ENCODE assay signal across 9 mouse cellular contexts in the genomic region with DNA sequence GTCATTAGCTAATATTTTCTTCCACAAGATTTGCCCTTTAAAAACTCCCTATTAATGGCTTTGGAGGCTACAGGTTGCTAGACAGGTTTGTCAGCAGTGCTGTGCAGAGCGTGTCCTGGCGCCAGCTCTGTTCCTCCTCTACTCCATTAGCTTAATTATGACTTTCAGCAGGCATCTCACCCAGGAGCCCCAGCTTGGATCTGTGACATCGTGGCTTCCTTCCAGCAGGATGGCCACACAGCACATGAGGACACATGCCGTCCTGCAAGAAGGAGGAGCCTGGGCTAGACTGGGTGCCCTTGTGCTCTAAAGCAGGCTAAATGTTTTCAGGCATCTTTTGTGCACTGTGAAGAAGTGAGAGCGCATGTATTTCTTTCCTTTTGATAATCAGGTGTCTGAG. TPM values are rescaled to one million over a fixed set of nuclear protein-coding genes. Genes with fewer than 3 reads are reported as not detected.
A peak's percentile ranks its signal among the peaks of the same experiment; 100 is the strongest.
DNase-seq lines count a peak whose midpoint lies in the region; ATAC-seq lines count a peak whose summit lies in the region.
"Had no signal": no experiment of that assay in that cellular context is flagged by ENCODE, and none has a peak within 500 bp of the region (broad histone marks: within the 10 kb centered on the region; RNA-seq: fewer than 3 reads in every experiment).

No protein-coding gene starts in this region.

- H3K27ac ChIP-seq in forebrain, embryonic 13.5 days, result no peak overlapping the region
- H3K27ac ChIP-seq in forebrain, embryonic 11.5 days (ENCODE audit: low read depth, low read length), result no peak overlapping the region
- no peak overlapping the region for H3K27ac ChIP-seq in neural tube, embryonic 15.5 days (replicated peaks)
- no peak overlapping the region for H3K27ac ChIP-seq in midbrain, embryonic 15.5 days
- H3K27ac ChIP-seq: macrophage had no signal

- H3K4me2 ChIP-seq in forebrain, embryonic 13.5 days, result no peak overlapping the region
- no peak overlapping the region for H3K4me2 ChIP-seq in forebrain, embryonic 11.5 days (ENCODE audit: low read depth, low read length, severe bottlenecking)
- H3K4me2 ChIP-seq in neural tube, embryonic 15.5 days, result no peak overlapping the region
- H3K4me2 ChIP-seq in midbrain, embryonic 15.5 days, result no peak overlapping the region

- peak; percentile 55; the same call in 1 of the 2 replicates for ATAC-seq in forebrain, embryonic 13.5 days
- ATAC-seq in forebrain, embryonic 11.5 days (replicated peaks; ENCODE audit: low FRiP score), result no peak
- ATAC-seq in neural tube, embryonic 15.5 days (ENCODE audit: low FRiP score), result no peak
- no peak for ATAC-seq in midbrain, embryonic 15.5 days (replicated peaks)
- no peak for ATAC-seq in activated CD4-positive, CD25-positive, alpha-beta regulatory T cell, adult 4 months

- H3K9me3 ChIP-seq in forebrain, embryonic 13.5 days (replicated peaks), result no peaks in the 10 kb centered on the region
- H3K9me3 ChIP-seq in forebrain, embryonic 11.5 days (ENCODE audit: control insufficient read depth, low read length), result no peaks in the 10 kb centered on the region
- H3K9me3 ChIP-seq in neural tube, embryonic 15.5 days (replicated peaks), result no peaks in the 10 kb centered on the region
- no peaks in the 10 kb centered on the region for H3K9me3 ChIP-seq in midbrain, embryonic 15.5 days

- H3K27me3 ChIP-seq in forebrain, embryonic 13.5 days, result no peaks in the 10 kb centered on the region
- H3K27me3 ChIP-seq in forebrain, embryonic 11.5 days (ENCODE audit: control insufficient read depth, insufficient read depth, low read length), result no peaks in the 10 kb centered on the region
- no peaks in the 10 kb centered on the region for H3K27me3 ChIP-seq in neural tube, embryonic 15.5 days (replicated peaks)
- no peaks in the 10 kb centered on the region for H3K27me3 ChIP-seq in midbrain, embryonic 15.5 days (replicated peaks)

- DNase-seq in forebrain, embryonic 11.5 days (ENCODE audit: low spot score), result no peak
- DNase-seq in urinary bladder, adult 18-20 months (ENCODE audit: low spot score in 2 of 2), result peak; percentile 8 to 11
- DNase-seq in urinary bladder, postnatal 10 days (ENCODE audit: low spot score), result no peak
- peak; percentile 50 to 53 for DNase-seq in kidney, adult 8-10 months

- 67% methylated on average over 5 of the region's 5 CpGs for WGBS in forebrain, embryonic 13.5 days
- 80% methylated on average over 5 of the region's 5 CpGs for WGBS in forebrain, embryonic 11.5 days
- WGBS in neural tube, embryonic 15.5 days, result 75% methylated on average over 5 of the region's 5 CpGs
- WGBS in midbrain, embryonic 15.5 days, result 76% methylated on average over 5 of the region's 5 CpGs

- H3K4me3 ChIP-seq in forebrain, embryonic 13.5 days, result no peak overlapping the region
- no peak overlapping the region for H3K4me3 ChIP-seq in forebrain, embryonic 11.5 days (ENCODE audit: low read depth, low read length)
- no peak overlapping the region for H3K4me3 ChIP-seq in neural tube, embryonic 15.5 days (replicated peaks)
- H3K4me3 ChIP-seq in midbrain, embryonic 15.5 days, result no peak overlapping the region

- no peaks in the 10 kb centered on the region for H3K4me1 ChIP-seq in forebrain, embryonic 13.5 days
- H3K4me1 ChIP-seq in forebrain, embryonic 11.5 days (replicated peaks; ENCODE audit: control insufficient read depth, insufficient read depth, low read length), result no peaks in the 10 kb centered on the region
- no peaks in the 10 kb centered on the region for H3K4me1 ChIP-seq in neural tube, embryonic 15.5 days
- no peaks in the 10 kb centered on the region for H3K4me1 ChIP-seq in midbrain, embryonic 15.5 days

- no peaks in the 10 kb centered on the region for H3K36me3 ChIP-seq in forebrain, embryonic 13.5 days (ENCODE audit: poor library complexity, severe bottlenecking)
- no peaks in the 10 kb centered on the region for H3K36me3 ChIP-seq in forebrain, embryonic 11.5 days (ENCODE audit: control insufficient read depth, insufficient read depth, low read length)
- H3K36me3 ChIP-seq in neural tube, embryonic 15.5 days, result no peaks in the 10 kb centered on the region
- no peaks in the 10 kb centered on the region for H3K36me3 ChIP-seq in midbrain, embryonic 15.5 days (replicated peaks)

- H3K9ac ChIP-seq in forebrain, embryonic 13.5 days, result no peak overlapping the region
- H3K9ac ChIP-seq in forebrain, embryonic 11.5 days (ENCODE audit: low read length), result no peak overlapping the region
- H3K9ac ChIP-seq in neural tube, embryonic 15.5 days (replicated peaks), result no peak overlapping the region
- H3K9ac ChIP-seq in midbrain, embryonic 15.5 days, result no peak overlapping the region

RNA-seq across cellular contexts. Expression of a gene that starts 58.1 kb away (rescaled TPM):
- polyA plus RNA-seq in forebrain, embryonic 13.5 days (2015; fragmentation: Nextera tagmentation; extraction: Ambion mirVana), result 2.1 TPM in 2 replicates
- 1.3 and 1.4 TPM in 2 replicates for polyA plus RNA-seq in forebrain, embryonic 11.5 days (2014; fragmentation: Nextera tagmentation; extraction: Ambion mirVana)
- polyA plus RNA-seq in neural tube, embryonic 15.5 days (2015; fragmentation: Nextera tagmentation; extraction: Ambion mirVana), result 2.6 and 4.7 TPM in 2 replicates
- polyA plus RNA-seq in midbrain, embryonic 15.5 days (2015; fragmentation: Nextera tagmentation; extraction: Ambion mirVana), result 2.1 and 2.3 TPM in 2 replicates
- polyA plus RNA-seq in activated CD4-positive, CD25-positive, alpha-beta regulatory T cell, adult 4 months (2017; shearing (Covaris generic)), result under 1 TPM in 1 of 2 experiments, not detected in 1; 0.45 TPM
- polyA plus RNA-seq: macrophage had no signal

RNA-seq across cellular contexts. Expression of a gene that starts 58.3 kb away (rescaled TPM):
- polyA plus RNA-seq in forebrain, embryonic 13.5 days (2015; fragmentation: Nextera tagmentation; extraction: Ambion mirVana), result not detected in 2 replicates
- 0.68 and 1.5 TPM in 2 replicates for polyA plus RNA-seq in forebrain, embryonic 11.5 days (2014; fragmentation: Nextera tagmentation; extraction: Ambion mirVana)
- polyA plus RNA-seq in neural tube, embryonic 15.5 days (2015; fragmentation: Nextera tagmentation; extraction: Ambion mirVana), result 0.69 and 0.82 TPM in 2 replicates
- 0.63 TPM in 1 of 2 replicates, not detected in the other for polyA plus RNA-seq in midbrain, embryonic 15.5 days (2015; fragmentation: Nextera tagmentation; extraction: Ambion mirVana)
- not detected for polyA plus RNA-seq in activated CD4-positive, CD25-positive, alpha-beta regulatory T cell, adult 4 months (2017; shearing (Covaris generic))
- polyA plus RNA-seq: macrophage had no signal

Comparison
In these comparisons a context has a peak if more than half of its experiments do, and no peak if none do; other contexts are left out.
1. DNase-seq: peak in urinary bladder, adult 18-20 months (2 of 2) and kidney, adult 8-10 months (2 of 2); none in forebrain, embryonic 11.5 days (single experiment) and urinary bladder, postnatal 10 days (single experiment).